Mouse (Mus musculus) NIH3T3 (cell line): ENCODE measurements around the gene Misp.

ENCODE experiments used
- DNase-seq: peaks from one replicate; pipeline ENCODE4 v3.0.0-alpha.2; 2012; ENCODE audit warnings: low read depth

Gene Misp

DNA sequence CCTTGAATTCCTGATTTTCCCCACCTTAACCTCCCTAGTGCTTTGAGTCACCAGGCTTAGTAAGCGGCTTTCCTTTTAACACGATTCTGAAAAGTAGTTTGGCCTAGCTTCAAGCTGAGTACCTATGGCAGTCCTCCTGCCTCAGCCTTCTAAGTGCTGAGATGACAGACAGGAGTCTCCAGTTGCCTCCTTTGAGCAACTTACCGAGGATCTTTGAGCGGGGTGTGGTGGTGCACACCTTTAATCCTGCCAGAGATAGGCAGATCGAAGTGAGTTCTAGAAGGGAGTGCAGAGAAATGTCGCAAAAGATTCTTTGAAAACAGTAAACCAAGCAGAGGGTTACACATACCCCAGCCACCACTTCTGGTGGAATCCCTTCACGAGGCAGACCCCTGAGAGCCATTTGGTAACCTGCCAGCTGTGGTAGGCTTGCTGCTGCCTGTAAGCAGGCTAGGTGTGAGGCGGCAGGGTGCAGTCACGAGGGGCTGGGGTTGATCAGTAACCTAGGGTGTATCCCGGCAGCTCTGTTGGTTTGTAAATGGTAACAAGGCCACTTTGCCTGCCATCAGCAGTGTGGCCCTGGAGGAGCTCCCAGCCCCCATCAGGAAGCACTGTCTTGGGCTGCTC is 34.9 kb downstream of the Misp start:
- peak; percentile 58 for DNase-seq

DNA sequence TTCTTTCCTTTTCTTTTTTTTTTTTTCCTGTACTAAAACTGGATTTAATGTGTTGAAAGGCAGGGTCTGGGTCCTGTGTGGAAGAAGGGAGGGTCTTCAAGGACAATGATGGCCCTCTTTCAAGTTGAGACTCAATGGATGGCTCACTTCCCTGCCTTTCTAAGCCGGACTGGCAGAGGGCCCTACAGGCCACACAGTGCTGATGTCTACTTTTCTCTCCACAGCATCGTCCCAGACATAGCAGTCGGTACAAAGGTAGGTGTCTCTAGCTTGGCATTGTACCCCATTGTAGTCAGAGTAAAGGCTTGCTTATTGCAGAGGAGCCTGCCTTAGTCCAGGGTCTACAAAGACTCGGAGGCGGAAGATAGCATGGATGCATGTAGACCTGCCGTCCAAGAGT is 35.5 kb downstream of the Misp start:
- no peak for DNase-seq

DNA sequence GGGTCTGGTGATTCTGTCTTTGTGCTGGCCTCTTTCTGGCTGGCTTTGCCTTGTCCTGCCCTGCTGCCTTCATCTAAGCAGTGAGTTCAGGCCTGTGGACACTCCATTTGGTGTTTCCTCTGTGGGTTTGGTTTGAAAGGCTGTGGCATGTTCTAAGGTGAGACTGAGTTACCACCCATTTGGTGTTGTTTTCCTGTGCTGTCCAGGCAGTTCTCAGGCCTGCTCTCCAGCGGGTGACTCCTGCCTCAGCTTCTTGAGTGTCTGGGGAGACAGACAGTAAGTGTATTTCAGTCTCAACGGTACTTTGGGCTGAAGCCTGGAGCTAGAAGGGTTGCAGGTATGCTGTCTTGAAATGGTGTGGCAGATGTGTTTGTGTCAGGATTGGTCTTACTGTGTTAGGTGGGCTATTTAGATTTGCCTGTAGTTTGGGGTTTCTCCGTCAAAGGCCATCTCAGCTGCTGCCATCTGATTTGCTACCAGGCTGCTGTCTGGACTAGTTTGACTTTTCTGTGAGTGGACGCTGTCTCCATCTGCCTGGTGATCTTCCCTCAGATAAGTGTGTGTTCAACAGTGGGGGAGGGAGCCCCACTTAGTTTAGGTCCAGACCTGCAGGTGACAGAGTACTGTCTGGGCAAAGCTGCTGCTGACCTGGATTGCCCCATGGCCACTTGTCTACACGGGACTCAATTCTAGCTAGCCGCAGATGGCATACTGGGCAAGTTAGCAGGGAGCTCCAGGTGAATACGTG is 36.1 kb downstream of the Misp start:
- DNase-seq: no peak

GRCm38 (mm10) chr10:79857452-79857811 is 36.6 kb downstream of the Misp start:
- peak; percentile 75 for DNase-seq

DNA sequence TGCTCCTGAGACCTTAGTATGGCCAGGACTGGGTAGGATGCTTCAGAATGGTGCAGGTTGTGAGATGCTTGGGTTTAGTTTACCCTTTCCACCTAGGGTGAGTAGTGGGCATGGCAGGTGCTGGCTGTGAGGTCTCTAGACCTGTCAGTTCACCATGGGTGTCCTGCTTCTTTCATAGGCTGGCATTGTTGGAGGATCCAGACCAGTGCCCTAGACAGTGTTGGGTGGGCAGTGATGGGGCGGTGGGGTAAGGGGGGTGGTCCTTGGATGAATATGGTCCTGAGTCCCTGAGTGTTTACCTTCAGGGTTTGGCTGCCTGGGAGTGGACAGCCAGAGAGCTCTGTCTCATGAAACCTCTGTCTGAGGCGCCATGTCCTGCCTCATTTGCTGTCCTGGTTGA is 37.1 kb downstream of the Misp start:
- no peak for DNase-seq

DNA sequence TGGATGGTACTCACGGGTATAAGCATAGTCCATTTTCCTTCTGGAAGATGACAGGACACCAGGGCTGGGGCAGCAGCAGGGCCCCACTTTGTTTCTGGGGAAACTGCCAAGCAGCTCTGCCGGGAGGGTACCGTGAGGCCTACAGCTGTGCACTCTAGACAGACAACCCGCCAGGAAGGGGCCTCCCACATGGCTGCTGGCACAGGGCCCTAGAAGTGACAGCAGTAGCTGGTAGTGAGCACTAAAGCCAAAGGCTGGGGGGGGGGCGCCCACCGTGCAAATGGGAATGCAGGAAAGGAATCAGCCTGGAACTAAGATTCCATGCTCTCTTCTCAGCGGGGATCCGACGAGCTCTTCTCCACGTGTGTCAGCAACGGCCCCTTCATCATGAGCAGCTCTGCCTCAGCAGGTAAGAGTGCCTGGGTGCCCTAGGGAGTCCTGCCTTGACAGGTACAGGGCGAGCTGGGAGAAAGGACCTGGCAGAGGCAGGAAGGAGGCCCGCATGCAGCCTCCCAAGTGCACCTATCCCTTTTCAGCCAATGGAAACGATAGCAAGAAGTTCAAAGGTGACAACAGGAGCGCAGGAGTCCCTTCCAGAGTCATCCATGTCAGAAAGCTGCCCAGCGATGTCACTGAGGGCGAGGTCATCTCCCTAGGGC is 37.8 kb downstream of the Misp start:
- peak; percentile 78 for DNase-seq

- no peak for DNase-seq
Observed at GRCm38 (mm10) chr10:79859116-79859515, 38.3 kb downstream of the Misp start.

DNA sequence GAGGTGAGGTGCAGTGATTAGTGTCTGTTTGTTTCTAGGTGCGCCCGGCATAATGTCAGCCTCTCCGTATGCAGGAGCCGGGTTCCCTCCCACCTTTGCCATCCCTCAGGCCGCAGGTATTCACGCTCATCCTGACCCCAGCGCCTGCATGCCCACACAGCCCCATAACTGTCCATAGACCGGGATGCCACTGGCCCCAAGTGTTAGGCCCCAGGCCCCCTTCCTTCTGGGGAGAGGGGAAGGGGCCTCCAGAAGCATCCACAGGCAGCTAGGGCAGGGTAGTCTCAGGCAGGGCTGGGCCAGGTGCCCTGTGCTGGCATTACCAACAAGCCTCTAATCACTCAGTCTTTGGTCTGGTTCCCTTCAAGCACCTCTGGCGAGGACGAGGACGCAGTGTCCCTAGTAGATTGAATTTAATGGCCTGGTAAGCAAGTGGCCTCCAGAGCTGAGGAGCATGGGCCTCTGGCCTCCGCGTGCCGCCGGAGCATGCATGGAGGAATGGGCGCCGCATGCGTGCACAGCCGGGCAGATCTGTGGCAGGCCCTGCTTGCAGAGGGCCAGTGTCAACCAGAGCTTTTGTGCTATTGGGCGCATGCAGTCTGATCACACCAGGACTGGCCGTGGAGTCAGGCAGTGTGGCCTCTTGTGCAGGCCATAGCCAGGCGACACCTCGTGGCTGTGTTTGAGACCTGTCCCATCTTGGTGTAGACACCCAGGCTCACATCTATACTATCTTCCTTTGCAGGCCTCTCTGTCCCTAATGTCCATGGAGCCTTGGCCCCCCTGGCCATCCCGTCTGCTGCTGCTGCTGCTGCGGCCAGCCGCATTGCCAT is 39.5 kb downstream of the Misp start:
- no peak for DNase-seq

DNA sequence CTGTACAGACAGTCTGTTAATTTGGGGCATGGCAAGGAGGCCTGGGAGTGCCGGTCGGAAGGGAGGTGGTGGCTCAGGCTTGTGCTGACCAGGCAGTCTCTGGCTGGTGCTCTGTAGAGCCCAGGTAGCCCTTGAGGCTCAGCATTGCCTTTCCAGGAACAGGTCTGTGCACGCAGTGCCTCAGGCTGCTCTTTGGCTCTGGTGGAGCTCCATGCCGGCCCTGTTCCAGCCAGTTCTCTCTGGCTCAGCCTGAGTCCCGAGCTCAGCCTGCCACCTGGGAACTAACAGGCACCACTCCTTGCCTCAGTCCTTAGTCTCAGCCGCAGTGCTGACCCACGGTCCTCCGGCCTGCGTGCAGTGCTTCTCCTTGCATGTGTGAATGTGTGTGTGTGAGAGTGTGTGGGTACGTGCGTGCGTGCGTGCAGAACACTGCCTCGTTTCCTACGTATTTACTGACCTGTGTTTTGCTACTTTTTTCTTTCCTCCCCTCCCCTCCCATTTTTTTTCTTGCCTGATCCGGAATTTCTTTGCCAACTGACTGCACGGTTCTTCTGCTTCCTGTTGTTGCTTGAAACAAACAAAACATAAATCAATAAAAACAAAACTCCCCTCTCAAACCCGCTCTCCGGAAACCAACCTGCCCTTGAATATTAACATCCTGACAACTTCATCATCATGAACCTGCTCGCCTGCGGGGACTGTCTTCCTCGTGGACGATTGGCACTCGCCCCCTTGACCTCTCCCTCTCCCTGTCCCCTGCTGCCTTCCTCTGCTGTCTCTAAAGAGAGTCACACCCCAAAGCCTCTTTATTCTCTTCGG is 40.6 kb downstream of the Misp start:
- no peak for DNase-seq

DNA sequence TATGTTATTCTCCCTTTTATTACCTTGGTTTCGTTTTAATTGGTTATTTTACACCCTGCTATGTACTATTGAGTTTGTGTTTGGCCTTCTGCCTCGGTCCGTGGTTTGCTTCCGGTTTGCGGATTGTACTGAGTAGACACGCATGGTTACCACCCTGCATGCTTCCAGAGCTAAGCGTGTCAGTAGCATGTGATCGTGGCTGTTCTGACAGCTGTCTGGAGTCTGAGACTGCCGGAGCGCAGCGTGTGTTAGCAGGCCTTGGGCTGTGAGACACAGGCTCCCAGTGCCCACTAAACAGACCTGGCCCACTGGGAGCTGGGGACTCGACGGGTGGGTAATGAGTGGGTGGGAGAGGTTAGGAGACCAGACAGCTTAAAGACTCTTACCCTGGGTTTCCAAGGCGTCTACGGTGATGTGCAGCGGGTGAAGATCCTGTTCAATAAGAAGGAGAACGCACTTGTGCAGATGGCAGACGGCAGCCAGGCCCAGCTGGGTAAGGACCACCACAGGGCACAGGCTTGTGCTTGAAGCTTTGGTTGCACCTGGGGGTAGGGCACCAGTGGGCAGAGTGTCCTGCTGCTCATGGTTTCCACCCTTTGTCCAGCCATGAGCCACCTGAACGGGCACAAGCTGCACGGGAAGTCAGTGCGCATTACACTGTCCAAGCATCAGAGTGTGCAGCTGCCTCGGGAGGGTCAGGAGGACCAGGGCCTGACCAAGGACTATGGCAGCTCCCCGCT is 41.4 kb downstream of the Misp start:
- DNase-seq: no peak

DNA sequence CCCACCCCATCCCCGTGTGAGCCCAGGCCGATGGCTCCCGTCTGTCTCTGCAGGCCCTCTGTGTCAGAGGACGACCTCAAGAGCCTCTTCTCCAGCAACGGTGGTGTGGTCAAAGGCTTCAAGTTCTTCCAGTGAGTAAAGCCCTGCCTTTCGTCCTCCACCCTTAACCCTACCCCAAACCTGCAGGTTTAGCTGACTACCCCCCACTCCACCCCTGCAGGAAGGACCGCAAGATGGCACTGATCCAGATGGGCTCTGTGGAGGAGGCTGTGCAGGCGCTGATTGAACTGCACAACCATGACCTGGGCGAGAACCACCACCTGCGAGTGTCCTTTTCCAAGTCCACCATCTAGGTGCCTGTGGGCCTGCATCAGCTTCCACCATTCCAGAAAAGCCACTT is 42.1 kb downstream of the Misp start:
- DNase-seq: no peak

- peak; percentile 74 for DNase-seq
Observed at GRCm38 (mm10) chr10:79864351-79865188, 43.8 kb downstream of the Misp start.

- DNase-seq: no peak
Observed at GRCm38 (mm10) chr10:79865189-79865601, 44.4 kb downstream of the Misp start.

DNA sequence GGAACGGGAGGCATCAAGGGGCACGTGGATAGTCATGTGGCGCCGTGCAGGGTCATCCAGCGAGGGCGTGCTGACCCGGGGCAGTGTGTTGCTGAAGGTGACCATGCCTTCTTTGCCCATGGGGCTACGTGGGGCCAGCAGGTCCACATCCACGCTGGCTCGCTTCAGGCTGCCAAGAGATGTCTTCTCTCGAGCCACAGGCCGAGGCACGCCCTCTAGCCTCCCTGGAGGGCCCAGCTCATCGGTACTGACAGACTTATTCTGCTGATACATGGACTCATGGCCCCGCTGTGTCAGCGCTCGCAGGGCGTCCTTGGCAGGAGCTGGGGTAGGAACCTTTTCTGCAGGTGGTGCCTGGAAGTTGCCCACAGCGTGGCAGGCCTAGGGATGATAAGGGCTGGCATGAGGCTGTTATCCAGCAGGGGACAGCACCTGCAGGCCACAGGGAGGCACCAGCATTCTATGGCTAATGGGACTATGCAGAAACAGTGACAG is 45.1 kb downstream of the Misp start:
- no peak for DNase-seq

DNA sequence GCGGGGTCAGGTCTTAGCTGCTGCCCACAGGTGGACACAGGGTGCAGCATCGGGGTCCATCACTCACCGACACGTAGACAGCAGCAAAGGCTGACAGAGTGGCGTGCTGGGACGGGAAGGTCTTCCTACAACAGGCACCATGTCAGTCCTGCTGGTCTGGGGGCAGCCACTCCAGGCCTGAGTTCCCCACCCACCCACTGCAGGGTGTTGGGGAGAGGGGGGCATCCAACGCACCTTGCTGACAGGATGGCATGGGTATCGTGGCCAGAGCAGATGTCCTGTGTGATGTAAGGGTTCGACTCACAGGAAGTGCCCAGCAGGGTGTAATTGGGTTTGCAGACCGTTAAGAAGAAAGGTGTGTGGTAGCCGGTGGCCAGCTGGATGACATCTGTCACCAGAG is 45.8 kb downstream of the Misp start:
- no peak for DNase-seq

DNA sequence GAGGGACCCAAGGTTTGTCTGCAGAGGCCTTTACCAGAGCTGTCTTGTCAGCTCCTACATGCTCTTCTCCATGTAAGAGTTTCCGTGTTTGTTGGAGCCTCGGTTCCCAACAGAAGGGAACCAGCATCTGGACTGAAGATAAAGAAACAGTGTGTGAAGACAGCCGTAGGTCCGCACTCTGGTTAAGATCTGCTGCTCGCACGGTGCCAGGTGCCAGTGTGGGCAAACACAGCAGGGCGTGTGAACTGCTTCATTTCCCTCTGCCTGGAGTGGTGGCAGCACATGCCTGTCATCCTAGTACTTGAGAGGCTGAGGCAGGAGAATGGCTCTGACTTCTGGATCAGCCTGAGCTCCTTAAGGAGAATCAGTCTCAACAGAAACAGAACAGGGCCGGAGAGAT is 51.1 kb downstream of the Misp start:
- DNase-seq: no peak

DNA sequence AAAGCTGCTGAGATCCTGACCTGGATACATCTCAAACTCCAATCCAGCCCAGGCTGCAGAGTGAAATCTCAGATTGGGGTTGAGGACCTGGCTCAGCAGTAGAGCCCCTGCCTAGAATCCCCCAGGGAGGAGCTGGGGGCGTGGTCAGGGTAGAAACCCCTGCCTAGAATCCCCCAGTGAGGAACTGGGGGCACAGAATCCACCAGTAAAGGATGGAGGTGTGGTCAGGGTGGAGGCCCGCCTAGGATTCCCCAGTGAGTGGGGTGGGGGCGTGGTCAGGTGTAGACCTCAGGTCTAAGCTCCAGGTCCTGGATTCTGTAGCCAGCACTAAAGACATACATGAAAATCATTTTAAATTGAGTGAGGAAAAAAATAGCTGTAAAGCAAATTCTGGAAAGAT is 52.1 kb downstream of the Misp start:
- no peak for DNase-seq

DNA sequence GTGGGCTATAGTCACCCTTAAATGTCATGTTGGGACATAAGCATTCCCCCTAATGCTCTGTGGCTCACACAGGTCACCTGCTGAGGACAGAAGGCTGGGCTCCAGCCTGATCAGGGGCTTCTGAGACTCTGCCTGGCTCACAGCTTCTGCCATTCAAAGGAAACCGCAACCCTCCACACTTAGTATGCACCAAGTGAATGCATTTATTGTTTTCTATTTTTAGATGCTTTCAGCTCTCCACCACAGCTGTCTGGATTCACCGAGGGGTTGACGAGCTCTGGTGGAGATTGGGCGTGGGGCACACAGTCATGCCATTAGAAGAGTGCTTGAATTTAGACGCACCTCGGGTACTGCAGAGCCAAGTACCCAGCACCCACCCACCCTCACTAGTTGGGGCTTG is 52.5 kb downstream of the Misp start:
- DNase-seq: no peak

DNA sequence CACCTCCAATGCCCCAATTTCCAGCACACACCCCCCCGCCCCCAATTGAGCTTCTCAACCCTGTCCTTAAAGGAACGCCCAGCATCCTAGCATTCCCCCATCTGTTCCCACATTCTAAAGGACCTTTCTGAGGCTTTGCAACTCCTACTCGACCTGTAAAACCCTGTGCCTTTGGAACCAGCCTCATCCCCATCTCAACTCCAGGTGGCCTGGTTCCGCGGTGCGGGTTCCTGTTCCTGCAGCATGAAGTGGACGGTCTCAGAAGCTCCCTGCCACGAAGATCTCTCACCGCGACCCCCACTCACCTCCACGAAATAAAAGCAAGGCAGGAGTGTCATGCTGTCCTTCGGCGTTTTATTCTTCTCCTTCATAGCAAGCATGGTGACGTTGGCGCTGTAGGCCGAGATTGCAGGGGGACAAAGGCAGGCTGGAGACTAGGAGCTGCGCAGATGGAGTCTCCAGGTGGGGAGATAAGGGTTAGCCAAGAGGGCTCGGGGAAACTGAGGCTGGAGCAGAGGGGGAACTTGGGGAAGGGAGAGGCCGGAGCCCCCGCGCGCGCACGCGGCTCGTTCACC is 53.0 kb downstream of the Misp start:
- DNase-seq: no peak
